Mouse (Mus musculus) neural tube, embryonic 13.5 days (tissue): ENCODE data around the gene Gbp7. TPM values are rescaled to one million over a fixed set of nuclear protein-coding genes. Genes with fewer than 3 reads are reported as not detected.

Experiments used
- ATAC-seq: fragments of 200-750 bp; cut with Nextera tagmentation; 2 replicates; pipeline ENCODE4 v1.8.0; 2017; ENCODE audit warnings: low read depth, mild to moderate bottlenecking, moderate TSS enrichment, moderate library complexity
- H3K27ac ChIP-seq: fragments of 300-500 bp; sonication (generic); replicated peaks from 2 replicates; pipeline ENCODE4 v1.5.1; 2015; ENCODE audit warnings: moderate library complexity, mild to moderate bottlenecking, inconsistent platforms
- H3K27me3 ChIP-seq: fragments of 300-500 bp; sonication (generic); 2 replicates; pipeline ENCODE4 v1.6.1; 2015; ENCODE audit warnings: mild to moderate bottlenecking, inconsistent platforms
- H3K36me3 ChIP-seq: fragments of 300-500 bp; sonication (generic); 2 replicates; pipeline ENCODE4 v1.6.1; 2015; ENCODE audit warnings: mild to moderate bottlenecking, inconsistent platforms
- H3K4me1 ChIP-seq: fragments of 300-500 bp; sonication (generic); replicated peaks from 2 replicates; pipeline ENCODE4 v1.6.1; 2015; ENCODE audit warnings: inconsistent platforms
- H3K4me2 ChIP-seq: fragments of 300-500 bp; sonication (generic); 2 replicates; pipeline ENCODE4 v1.6.1; 2015; ENCODE audit warnings: inconsistent platforms, mild to moderate bottlenecking, moderate library complexity
- H3K4me3 ChIP-seq: fragments of 300-500 bp; sonication (generic); 2 replicates; pipeline ENCODE4 v1.5.1; 2015; ENCODE audit warnings: mild to moderate bottlenecking, inconsistent platforms
- H3K9ac ChIP-seq: fragments of 300-500 bp; sonication (generic); 2 replicates; pipeline ENCODE4 v1.6.1; 2015; ENCODE audit warnings: moderate library complexity, mild to moderate bottlenecking, inconsistent platforms
- H3K9me3 ChIP-seq: fragments of 300-500 bp; sonication (generic); 2 replicates; pipeline ENCODE4 v1.6.1; 2016; ENCODE audit warnings: inconsistent platforms
- WGBS: fragments of 180-500 bp; shearing (Covaris S2); methylation state at CpG from one replicate; pipeline ENCODE4 v1.1.7; 2015; 5-methylcytosine and 5-hydroxymethylcytosine counted together
- polyA plus RNA-seq: library from polyadenylated mRNA; unstranded; fragments of >200 nt; fragmentation: Nextera tagmentation; extraction: Ambion mirVana; gene quantifications from 2 replicates; pipeline ENCODE4 v1.2.1, GENCODE M21; 2015

The Gbp7 gene
- 1.8 and 2.6 TPM in 2 replicates for polyA plus RNA-seq

DNA sequence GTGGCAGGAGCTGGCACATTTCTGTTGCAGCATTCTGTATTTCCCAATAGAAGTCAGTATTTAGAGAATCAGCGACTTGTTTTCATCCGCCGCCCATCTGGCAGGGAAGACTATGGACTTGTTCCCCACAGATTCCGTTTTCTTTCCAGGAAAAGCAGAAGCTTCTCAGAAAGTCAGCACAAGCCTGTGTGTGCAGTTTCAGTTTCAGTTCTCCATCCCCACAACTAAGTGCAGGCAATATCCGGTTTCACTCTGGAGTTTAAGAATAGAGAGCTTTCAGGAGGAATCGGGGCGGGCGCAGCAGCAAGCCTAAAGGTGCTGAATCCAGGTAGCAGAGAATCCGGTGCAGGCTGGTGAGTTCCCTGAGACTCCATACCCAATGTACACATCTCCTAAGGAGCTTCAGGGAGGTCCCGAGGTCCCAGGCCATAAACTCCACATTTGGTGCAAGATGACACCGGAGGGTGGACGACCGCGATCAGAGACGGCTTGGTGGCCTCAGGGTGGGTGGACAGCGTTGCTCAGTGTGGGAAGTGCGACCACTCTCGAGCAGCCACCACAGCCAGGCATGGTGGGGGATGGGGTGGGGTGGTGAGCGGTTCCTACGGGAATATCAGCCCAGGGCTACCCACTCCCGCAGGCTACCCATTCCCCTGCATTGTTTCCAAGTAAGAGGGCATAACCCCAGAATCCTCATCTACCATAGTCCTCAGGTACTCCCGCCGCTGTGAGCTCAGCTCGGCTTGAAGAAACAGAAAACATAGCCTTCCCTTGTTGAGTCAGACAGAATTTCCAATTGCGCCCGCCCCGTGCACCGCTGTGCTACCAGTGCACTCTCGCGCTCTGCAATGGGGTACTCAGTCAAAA lies at the start of gene Gbp7:
Gbp7 (plus strand) TSS at position 256 of the 867 bp plus-strand sequence.
- H3K27me3 ChIP-seq: 0 out of 2 replicates have a peak, but pooled peaks cover 3% of the 10 kb centered on the region
- peak; percentile 74 for ATAC-seq

DNA sequence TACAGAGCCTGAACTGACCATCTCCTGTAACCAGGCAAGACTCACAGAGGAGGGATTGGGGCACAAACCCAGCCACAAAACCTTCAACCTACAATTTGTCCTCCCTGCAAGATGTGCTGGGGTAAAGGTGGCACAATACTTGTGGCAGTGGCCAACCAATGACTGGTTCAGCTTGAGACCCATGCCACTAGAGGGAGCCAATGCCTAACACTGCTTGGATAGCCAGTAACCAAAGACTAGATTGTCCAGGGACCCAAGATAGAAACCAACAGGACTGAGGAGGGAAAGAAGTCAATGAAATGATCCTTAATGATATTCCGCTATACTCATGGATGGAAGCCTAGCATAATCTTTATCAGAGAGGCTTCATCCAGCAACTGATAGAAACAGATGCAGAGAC lies 39.7 kb upstream of the Gbp7 start:
- Histone ChIP-seq H3K27me3 (no peaks in the 10 kb centered on the region), H3K4me2 (no peak overlapping the region), H3K36me3 (no peaks in the 10 kb centered on the region), H3K9me3 (no peaks in the 10 kb centered on the region), H3K27ac (no peak overlapping the region), H3K4me3 (no peak overlapping the region), H3K9ac (no peak overlapping the region), H3K4me1 (no peaks in the 10 kb centered on the region)
- peak; percentile 56; the same call in 1 of the 2 replicates for ATAC-seq
- 77% methylated on average over 1 of the region's 1 CpGs for WGBS

More for the DNA sequence above, at the start of gene Gbp7:
- Histone ChIP-seq H3K4me3 (peak within 1 kb of the TSS; percentile 53), H3K4me2 (peak within 1 kb of the TSS; percentile 96), H3K9ac (peak within 1 kb of the TSS; percentile 70), H3K4me1 (peaks cover 15% of the 10 kb centered on the region; the same call in 1 of the 2 replicates), H3K36me3 (no peaks in the 10 kb centered on the region), H3K27ac (no peak within 1 kb of the TSS), H3K9me3 (no peaks in the 10 kb centered on the region)
- 2% methylated on average over 30 of the region's 30 CpGs for WGBS

DNA sequence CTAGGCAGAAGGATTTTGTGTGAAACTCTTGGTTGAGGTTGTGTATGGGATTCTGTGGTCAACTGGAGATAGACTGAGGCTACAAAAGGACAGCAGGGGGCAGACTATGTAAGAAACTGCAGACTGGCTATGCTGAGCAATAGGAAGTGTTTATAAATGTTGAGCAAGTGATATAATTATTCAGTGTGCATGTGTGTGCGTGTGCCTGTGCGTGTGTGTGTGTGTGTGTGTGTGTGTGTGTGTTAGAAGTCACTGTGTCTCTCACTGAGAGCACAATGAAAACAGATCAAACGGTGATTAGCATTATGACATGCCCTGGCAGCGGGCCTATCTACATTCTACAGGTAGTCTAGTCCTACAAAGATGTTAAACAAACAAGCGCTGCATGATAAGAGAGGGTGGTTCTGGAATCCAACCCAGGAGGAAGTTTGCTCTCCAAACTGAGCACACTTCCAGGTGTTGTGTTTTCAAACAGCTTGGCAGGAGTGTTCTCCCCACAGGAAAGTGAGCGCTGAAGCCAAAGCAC lies 36.5 kb upstream of the Gbp7 start, which contains the start of gene Gbp5:
Gbp5 (plus strand) TSS at position 443 of the 526 bp plus-strand sequence.
- Histone ChIP-seq H3K9ac (no peak within 1 kb of the TSS), H3K4me3 (no peak within 1 kb of the TSS), H3K4me2 (no peak within 1 kb of the TSS), H3K36me3 (no peaks in the 10 kb centered on the region), H3K27ac (no peak within 1 kb of the TSS), H3K9me3 (no peaks in the 10 kb centered on the region), H3K27me3 (no peaks in the 10 kb centered on the region), H3K4me1 (no peaks in the 10 kb centered on the region)
- WGBS: 85% methylated on average over 6 of the region's 6 CpGs
- ATAC-seq: peak; percentile 47; the same call in 1 of the 2 replicates

DNA sequence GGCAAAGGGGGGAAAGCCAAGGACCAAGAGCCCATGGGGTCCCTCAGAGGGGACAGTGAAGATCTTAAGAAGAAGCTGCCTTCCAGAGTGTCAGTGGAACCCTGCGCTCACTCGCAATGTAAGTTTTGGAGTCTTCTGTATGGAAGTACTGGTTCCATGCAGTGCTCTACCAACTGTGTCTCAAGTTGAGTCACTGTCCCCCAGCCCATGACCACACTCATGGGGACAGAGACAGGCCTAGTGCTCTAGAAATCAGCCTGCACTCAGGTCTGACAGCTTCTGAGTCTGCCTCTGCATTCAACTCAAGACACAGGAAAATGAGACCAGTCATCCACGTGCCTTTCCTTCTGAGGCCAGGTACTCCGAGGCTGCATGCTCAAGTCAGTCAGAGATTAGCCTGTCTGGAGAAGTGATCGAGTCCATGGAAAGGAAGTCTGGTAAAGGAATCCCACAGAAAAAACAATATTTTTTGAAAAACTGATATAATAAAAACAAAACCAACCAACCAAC lies 34.9 kb upstream of the Gbp7 start:
- Histone ChIP-seq H3K4me1 (no peaks in the 10 kb centered on the region), H3K27ac (no peak overlapping the region)
- WGBS: 96% methylated on average over 5 of the region's 5 CpGs

DNA sequence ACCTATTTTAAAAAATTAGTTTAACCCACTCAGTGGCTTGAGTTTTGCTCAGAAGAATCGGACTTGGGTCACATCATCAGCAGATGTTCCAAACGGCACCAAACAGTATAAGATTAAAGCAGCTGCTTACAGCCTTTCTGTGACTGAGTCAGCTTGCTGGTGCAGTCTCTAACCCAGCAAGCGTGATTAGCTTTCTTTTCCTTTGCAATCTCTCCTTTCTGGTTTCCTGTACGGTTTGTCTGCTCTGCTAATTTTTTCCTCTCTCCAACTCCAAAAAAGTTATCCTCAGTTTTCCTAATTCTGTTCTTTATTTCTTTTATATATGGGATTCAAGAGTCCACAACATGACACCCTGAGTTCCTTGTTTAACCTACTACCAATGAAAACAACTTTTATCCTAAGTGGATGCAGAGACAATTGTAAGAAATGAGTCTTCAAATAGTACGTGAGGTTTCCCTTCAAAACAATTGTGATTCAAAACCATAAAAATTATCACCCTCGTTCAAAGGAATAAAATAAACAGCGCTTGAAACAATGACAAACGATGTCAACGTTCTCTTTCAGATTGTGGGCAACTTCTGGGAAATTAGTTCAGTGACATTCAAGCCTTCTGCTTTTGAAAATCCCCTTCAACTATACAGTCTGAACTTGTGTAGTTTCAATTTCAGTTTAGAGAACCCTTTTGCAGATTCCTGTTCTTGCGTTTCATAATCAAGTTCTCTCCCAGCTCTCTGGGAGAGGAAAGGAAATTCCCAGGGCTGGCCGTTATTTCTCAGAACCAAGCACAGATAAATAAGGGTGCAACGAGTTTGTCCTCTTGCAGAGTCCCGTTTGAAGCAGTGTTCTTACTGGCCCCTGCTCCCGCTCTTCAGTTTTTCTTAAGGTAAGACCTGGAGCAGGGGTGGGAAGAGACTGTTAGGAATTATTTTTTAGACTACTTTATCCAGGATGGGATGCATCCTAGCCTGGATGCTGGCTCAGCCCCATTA lies 33.7 kb upstream of the Gbp7 start:
- no peak overlapping the region for H3K4me3 ChIP-seq
- H3K27me3 ChIP-seq: no peaks in the 10 kb centered on the region
- H3K4me2 ChIP-seq: peak overlapping the region; percentile 7; the same call in 1 of the 2 replicates
- 70% methylated on average over 14 of the region's 14 CpGs for WGBS
- H3K9me3 ChIP-seq: no peaks in the 10 kb centered on the region
- ATAC-seq: no peak
- H3K4me1 ChIP-seq: no peaks in the 10 kb centered on the region
- no peak overlapping the region for H3K27ac ChIP-seq
- H3K36me3 ChIP-seq: no peaks in the 10 kb centered on the region
- no peak overlapping the region for H3K9ac ChIP-seq

More for the DNA sequence above, 34.9 kb upstream of the Gbp7 start:
- ATAC-seq: no peak
- H3K36me3 ChIP-seq: no peaks in the 10 kb centered on the region
- no peak overlapping the region for H3K4me3 ChIP-seq
- no peak overlapping the region for H3K9ac ChIP-seq
- H3K9me3 ChIP-seq: no peaks in the 10 kb centered on the region
- H3K4me2 ChIP-seq: no peak overlapping the region
- H3K27me3 ChIP-seq: no peaks in the 10 kb centered on the region

DNA sequence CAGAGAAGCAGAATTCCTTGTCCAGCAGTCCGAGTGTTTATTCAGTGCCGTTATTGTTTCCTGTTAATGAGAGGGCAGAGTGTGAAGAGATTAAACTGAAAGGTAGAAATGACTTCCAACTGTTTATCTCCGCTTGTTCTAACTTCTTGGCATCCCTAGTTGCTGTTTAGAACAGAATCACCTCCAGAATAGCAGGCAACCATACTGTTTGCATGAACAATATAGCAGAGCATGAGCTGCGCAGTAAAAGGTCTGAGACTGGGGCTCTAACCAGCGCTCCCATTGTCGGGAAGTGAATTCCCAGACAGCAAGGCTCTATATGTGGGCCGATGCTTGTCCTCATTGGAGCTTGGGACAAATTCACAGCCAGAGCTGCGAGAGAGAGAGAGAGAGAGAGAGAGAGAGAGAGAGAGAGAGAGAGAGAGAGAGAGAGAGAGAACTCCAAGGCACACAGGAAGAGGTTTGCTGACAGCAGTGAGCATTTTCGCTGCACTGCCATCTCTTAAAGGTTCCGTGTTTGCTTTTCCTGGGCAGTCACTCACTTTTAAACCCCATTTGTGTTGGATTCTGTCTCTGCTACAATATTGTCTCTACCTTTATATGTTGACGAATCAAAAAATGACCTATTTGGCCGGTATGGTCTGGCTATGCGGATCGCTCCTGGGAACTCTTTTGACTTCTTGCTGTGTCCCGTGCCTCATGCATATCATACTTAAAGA lies 32.9 kb upstream of the Gbp7 start:
- Histone ChIP-seq H3K27me3 (no peaks in the 10 kb centered on the region), H3K4me1 (no peaks in the 10 kb centered on the region), H3K9me3 (no peaks in the 10 kb centered on the region), H3K4me2 (peak overlapping the region; percentile 7; the same call in 1 of the 2 replicates), H3K27ac (no peak overlapping the region), H3K9ac (no peak overlapping the region), H3K36me3 (no peaks in the 10 kb centered on the region), H3K4me3 (no peak overlapping the region)
- no peak for ATAC-seq
- 68% methylated on average over 15 of the region's 15 CpGs for WGBS

DNA sequence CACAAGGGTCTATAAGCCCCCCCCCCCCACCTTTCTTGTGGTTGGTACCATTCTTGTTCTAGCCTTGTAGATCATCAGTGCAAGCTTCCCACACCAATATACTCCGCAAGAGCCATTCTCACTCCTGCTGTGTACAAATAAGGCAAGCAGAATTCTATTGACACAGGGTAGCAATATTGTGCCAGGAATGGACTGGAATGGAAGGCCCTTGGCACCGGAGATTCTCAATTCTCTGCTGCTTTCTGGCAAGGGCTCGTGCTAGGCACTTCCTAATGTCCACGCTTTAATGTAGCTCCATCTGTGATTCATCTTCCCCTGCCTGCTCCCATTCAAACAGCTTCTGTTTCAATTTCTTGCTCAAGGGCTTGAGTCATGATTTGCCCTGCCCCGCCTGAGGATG lies 31.2 kb upstream of the Gbp7 start:
- Histone ChIP-seq H3K4me3 (no peak overlapping the region), H3K27ac (no peak overlapping the region), H3K4me1 (no peaks in the 10 kb centered on the region), H3K27me3 (no peaks in the 10 kb centered on the region), H3K9ac (no peak overlapping the region), H3K9me3 (no peaks in the 10 kb centered on the region), H3K36me3 (no peaks in the 10 kb centered on the region), H3K4me2 (no peak overlapping the region)
- WGBS: 80% methylated on average over 5 of the region's 5 CpGs
- ATAC-seq: no peak

DNA sequence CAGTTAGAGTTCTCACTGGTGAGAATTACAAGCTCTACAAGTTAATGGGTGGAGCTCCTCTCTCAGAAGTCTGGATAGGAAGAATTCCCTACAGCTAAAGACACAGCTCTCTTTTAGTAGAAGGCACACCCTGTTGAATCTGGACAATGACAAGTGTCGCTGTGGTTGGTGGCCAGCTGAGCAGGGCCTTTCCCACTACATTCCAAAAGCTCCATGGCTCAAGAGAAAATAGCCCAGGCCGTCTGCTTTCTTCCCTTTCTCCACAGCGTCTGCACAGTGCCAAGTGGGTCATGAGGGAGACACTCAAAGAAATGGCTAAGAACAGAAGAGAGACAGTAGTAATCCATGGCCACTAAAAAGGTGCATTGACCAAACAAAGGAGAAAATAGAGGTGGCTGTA lies 2.0 kb upstream of the Gbp7 start:
- H3K9ac ChIP-seq: no peak overlapping the region
- WGBS: 66% methylated on average over 3 of the region's 3 CpGs
- no peak overlapping the region for H3K4me2 ChIP-seq
- no peaks in the 10 kb centered on the region for H3K9me3 ChIP-seq
- H3K36me3 ChIP-seq: no peaks in the 10 kb centered on the region
- H3K4me1 ChIP-seq: peaks cover 15% of the 10 kb centered on the region; the same call in 1 of the 2 replicates
- no peak overlapping the region for H3K4me3 ChIP-seq
- no peak overlapping the region for H3K27ac ChIP-seq
- ATAC-seq: no peak
- 0 out of 2 replicates have a peak, but pooled peaks cover 3% of the 10 kb centered on the region for H3K27me3 ChIP-seq

DNA sequence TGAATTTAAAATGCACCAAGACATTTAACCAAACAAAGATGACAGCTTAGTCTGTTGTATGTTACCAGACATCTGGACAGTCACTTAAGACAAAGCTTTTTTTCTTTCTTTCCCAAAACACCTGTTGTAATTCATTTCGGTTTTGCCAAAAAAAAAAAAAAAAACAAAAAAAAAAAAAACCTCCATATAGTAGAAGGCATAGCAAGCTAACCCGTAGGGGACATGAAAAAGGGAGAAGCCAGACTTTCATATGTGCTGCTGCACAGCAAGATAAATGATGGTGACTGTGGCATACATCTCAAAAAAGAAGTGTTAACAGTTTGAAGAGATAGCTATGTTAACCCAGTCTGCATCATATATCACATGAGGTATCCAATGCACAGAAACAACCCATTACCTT lies 545 bp upstream of the Gbp7 start:
- H3K36me3 ChIP-seq: no peaks in the 10 kb centered on the region
- H3K4me2 ChIP-seq: peak overlapping the region; percentile 96
- WGBS: 63% methylated on average over 2 of the region's 2 CpGs
- no peak overlapping the region for H3K27ac ChIP-seq
- H3K4me3 ChIP-seq: peak overlapping the region; percentile 53
- 0 out of 2 replicates have a peak, but pooled peaks cover 3% of the 10 kb centered on the region for H3K27me3 ChIP-seq
- no peak for ATAC-seq
- H3K9ac ChIP-seq: peak overlapping the region; percentile 70; the same call in 1 of the 2 replicates
- H3K9me3 ChIP-seq: no peaks in the 10 kb centered on the region
- H3K4me1 ChIP-seq: peaks cover 15% of the 10 kb centered on the region; the same call in 1 of the 2 replicates

DNA sequence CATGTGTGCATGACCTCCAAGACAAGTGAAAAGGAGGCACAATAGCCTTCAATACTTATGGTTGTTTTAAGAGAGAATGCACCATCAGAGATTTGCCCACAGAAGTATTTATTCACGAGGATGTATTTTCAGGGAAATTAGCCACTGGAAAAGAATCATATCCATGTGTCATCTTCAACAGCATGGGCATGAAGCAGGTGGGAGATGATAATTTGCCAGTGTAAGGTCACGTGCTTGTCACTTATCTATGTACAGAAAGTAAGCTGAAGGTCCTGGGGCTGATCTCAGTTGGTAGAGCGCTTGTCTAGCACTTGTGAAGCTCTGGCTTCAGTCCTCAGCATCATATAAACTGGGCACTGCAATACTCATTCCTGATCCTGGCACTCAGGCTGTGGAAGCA lies 1.5 kb downstream of the Gbp7 start:
- Histone ChIP-seq H3K4me2 (no peak overlapping the region), H3K27ac (no peak overlapping the region), H3K9me3 (no peaks in the 10 kb centered on the region), H3K9ac (no peak overlapping the region), H3K4me3 (no peak overlapping the region), H3K4me1 (peaks cover 15% of the 10 kb centered on the region; the same call in 1 of the 2 replicates), H3K27me3 (0 out of 2 replicates have a peak, but pooled peaks cover 3% of the 10 kb centered on the region), H3K36me3 (no peaks in the 10 kb centered on the region)
- WGBS: 92% methylated on average over 3 of the region's 3 CpGs
- no peak for ATAC-seq

DNA sequence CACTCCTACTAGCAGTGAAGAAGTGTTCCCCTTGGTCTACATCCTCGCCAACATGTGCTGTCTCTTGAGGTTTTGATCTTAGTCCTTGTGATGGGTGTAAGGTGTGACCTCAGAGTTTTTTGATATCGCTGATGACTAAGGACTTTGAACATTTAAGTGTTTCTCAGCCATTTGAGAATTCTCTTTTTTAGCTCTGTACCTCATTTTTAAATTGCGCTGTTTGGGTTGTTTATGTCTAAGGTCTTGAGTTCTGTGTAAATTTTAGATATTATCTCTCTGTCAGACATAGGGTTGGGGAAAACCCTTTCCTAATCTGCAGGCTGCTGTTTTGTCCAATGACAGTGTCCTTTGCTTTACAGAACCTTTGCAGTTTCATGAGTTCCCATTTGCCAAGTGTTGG lies 3.0 kb downstream of the Gbp7 start:
- Histone ChIP-seq H3K4me1 (peaks cover 15% of the 10 kb centered on the region; the same call in 1 of the 2 replicates), H3K27ac (no peak overlapping the region), H3K27me3 (0 out of 2 replicates have a peak, but pooled peaks cover 3% of the 10 kb centered on the region), H3K9me3 (no peaks in the 10 kb centered on the region), H3K36me3 (no peaks in the 10 kb centered on the region), H3K4me2 (no peak overlapping the region), H3K4me3 (no peak overlapping the region), H3K9ac (no peak overlapping the region)
- 92% methylated on average over 3 of the region's 3 CpGs for WGBS
- no peak for ATAC-seq
